Mouse (Mus musculus): ENCODE measurements at regions not wholly inside any gene's neighbourhood (a gene's known extent, or its start where the extent isn't known, plus 50 kb on each side); places are given as distances from the start of the nearest gene placed in this dataset.

GRCm38 (mm10) chr2:9287077-9287476 lies 594.0 kb upstream of the 4930412O13Rik start:
- TF ChIP-seq CTCF (IDR thresholded peaks at IDR 0.05 in 2 of 3, conservative IDR thresholded peaks at IDR 0.05 in 1 of 3; ENCODE audit: control insufficient read depth in 1 of 3, insufficient read depth in 1 of 3, low read depth in 2 of 3, low read length in 3 of 3, poor library complexity in 1 of 3, severe bottlenecking in 1 of 3) (no peak), JUND (IDR thresholded peaks at IDR 0.05; ENCODE audit: low read depth, low read length) (no peak), KAT2A (conservative IDR thresholded peaks at IDR 0.05; ENCODE audit: low read depth, low read length) (no peak), ZC3H11A (IDR thresholded peaks at IDR 0.05; ENCODE audit: low read depth, low read length) (no peak), MAX (IDR thresholded peaks at IDR 0.05; ENCODE audit: low read length) (no peak)
